Mouse (Mus musculus): ENCODE measurements at regions not wholly inside any gene's neighbourhood (a gene's known extent, or its start where the extent isn't known, plus 50 kb on each side); places are given as distances from the start of the nearest gene placed in this dataset.

DNA sequence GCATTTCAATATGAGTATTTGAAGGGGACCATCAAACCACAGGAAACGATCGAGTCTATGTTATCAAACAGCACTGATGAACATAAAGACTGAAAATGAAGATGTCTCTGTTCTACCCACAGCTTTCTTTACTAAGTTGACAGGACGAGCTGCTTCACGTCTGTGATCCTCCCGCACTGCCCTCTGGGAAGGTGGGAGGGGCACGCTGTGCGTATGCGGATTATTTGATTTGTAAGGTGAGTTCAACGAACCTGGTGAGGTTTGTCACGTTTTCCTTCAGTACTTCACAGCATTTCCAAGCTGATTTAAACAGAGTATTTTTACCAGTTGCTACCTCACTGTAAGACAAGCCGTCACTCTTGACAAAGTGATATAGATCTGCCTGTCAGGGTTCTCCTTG lies 75.9 kb upstream of the Dusp10 start:
- TF ChIP-seq CTCF (IDR thresholded peaks at IDR 0.05; ENCODE audit: low read depth) (no peak), EP300 (optimal IDR thresholded peaks at IDR 0.05) (no peak)
